Mouse (Mus musculus) bone marrow, adult 2 months (tissue): ENCODE measurements around the gene Mical3. TPM values are rescaled to one million over a fixed set of nuclear protein-coding genes. Genes with fewer than 3 reads are reported as not detected.

Source experiments
- H3K27ac ChIP-seq: fragments of 200-500 bp; 2 replicates; pipeline ENCODE4 v1.5.1; 2012; ENCODE audit warnings: low read depth, mild to moderate bottlenecking, control low read depth, inconsistent platforms, low read length; ENCODE audit not compliant: control insufficient read depth, poor library complexity, insufficient read depth
- H3K4me1 ChIP-seq: fragments of 200-500 bp; 2 replicates; pipeline ENCODE4 v1.6.1; 2011; ENCODE audit warnings: low read length; ENCODE audit not compliant: control insufficient read depth, insufficient read depth
- H3K4me3 ChIP-seq: fragments of 200-500 bp; replicated peaks from 2 replicates; pipeline ENCODE3; 2011; ENCODE audit warnings: mild to moderate bottlenecking, low read depth, low read length, control low read depth; ENCODE audit not compliant: control insufficient read depth
- CTCF ChIP-seq: fragments of 200-500 bp; IDR thresholded peaks from 2 replicates; pipeline ENCODE4 v1.5.1; 2011; ENCODE audit warnings: low read length, control low read depth; ENCODE audit not compliant: control insufficient read depth, insufficient read depth
- POLR2A ChIP-seq: fragments of 200-500 bp; IDR thresholded peaks from 2 replicates; pipeline ENCODE4 v1.6.1; 2011; ENCODE audit warnings: low read depth, mild to moderate bottlenecking, control low read depth, low read length, borderline replicate concordance; ENCODE audit not compliant: control insufficient read depth
- WGBS: fragments of 180-500 bp; shearing (Covaris S2); methylation state at CpG from one replicate; pipeline ENCODE4 v1.1.7; 2018; 5-methylcytosine and 5-hydroxymethylcytosine counted together
- polyA plus RNA-seq: library from polyadenylated mRNA; stranded (reverse); fragments of >200 nt; gene quantifications from 2 replicates; pipeline ENCODE4 v1.2.4, GENCODE M21; 2011; ENCODE audit warnings: low replicate concordance; ENCODE audit not compliant: missing spikeins, insufficient read depth, insufficient read length

Mical3 gene
- polyA plus RNA-seq, 1 experiment = 53.1 TPM

- TF ChIP-seq CTCF (no peak), POLR2A (no peak)
- no peak overlapping the region for H3K4me3 ChIP-seq
- 83% methylated on average over 8 of the region's 8 CpGs for WGBS
- no peaks in the 10 kb centered on the region; the same call in 1 of the 2 replicates for H3K4me1 ChIP-seq
- H3K27ac ChIP-seq = no peak overlapping the region
Measured at GRCm38 (mm10) chr6:121153177-121153576, 22.4 kb upstream of the Mical3 start.

GRCm38 (mm10) chr6:121151732-121152131 is 20.9 kb upstream of the Mical3 start:
- Histone ChIP-seq H3K4me1 (peaks cover 1% of the 10 kb centered on the region), H3K4me3 (no peak overlapping the region), H3K27ac (no peak overlapping the region)
- 78% methylated on average over 6 of the region's 6 CpGs for WGBS
- no peak for TF ChIP-seq CTCF
- no peak for TF ChIP-seq POLR2A

- peaks cover 1% of the 10 kb centered on the region for H3K4me1 ChIP-seq
- TF ChIP-seq POLR2A = no peak
- no peak for TF ChIP-seq CTCF
- WGBS = 88% methylated on average over 8 of the region's 8 CpGs
- no peak overlapping the region for H3K4me3 ChIP-seq
- H3K27ac ChIP-seq = no peak overlapping the region
Measured at GRCm38 (mm10) chr6:121150126-121150525, 19.3 kb upstream of the Mical3 start.

GRCm38 (mm10) chr6:121149420-121149819 is 18.6 kb upstream of the Mical3 start:
- 13% methylated on average over 3 of the region's 3 CpGs for WGBS
- Histone ChIP-seq H3K27ac (no peak overlapping the region), H3K4me1 (peaks cover 1% of the 10 kb centered on the region), H3K4me3 (no peak overlapping the region)
- TF ChIP-seq POLR2A = no peak
- TF ChIP-seq CTCF = no peak

GRCm38 (mm10) chr6:121148360-121148759 is 17.6 kb upstream of the Mical3 start:
- H3K4me1 ChIP-seq = peaks cover 1% of the 10 kb centered on the region
- no peak overlapping the region for H3K4me3 ChIP-seq
- 14% methylated on average over 3 of the region's 3 CpGs for WGBS
- no peak overlapping the region for H3K27ac ChIP-seq
- no peak for TF ChIP-seq POLR2A

- TF ChIP-seq CTCF = no peak
- no peak for TF ChIP-seq POLR2A
- H3K27ac ChIP-seq = no peak overlapping the region
- peaks cover 1% of the 10 kb centered on the region for H3K4me1 ChIP-seq
- 22% methylated on average over 4 of the region's 4 CpGs for WGBS
- H3K4me3 ChIP-seq = no peak overlapping the region
Measured at GRCm38 (mm10) chr6:121146798-121147197, 16.0 kb upstream of the Mical3 start.

GRCm38 (mm10) chr6:121145906-121146305 is 15.1 kb upstream of the Mical3 start:
- TF ChIP-seq POLR2A (no peak), CTCF (no peak)
- H3K4me1 ChIP-seq = peaks cover 1% of the 10 kb centered on the region
- H3K4me3 ChIP-seq = no peak overlapping the region
- H3K27ac ChIP-seq = no peak overlapping the region
- 86% methylated on average over 8 of the region's 8 CpGs for WGBS

GRCm38 (mm10) chr6:121145010-121145604 is 14.3 kb upstream of the Mical3 start:
- no peak for TF ChIP-seq POLR2A
- no peak for TF ChIP-seq CTCF
- H3K27ac ChIP-seq = no peak overlapping the region
- H3K4me1 ChIP-seq = peaks cover 1% of the 10 kb centered on the region
- 82% methylated on average over 13 of the region's 13 CpGs for WGBS
- no peak overlapping the region for H3K4me3 ChIP-seq

GRCm38 (mm10) chr6:121144066-121144465 is 13.3 kb upstream of the Mical3 start:
- 47% methylated on average over 4 of the region's 4 CpGs for WGBS
- Histone ChIP-seq H3K4me1 (peaks cover 1% of the 10 kb centered on the region), H3K27ac (no peak overlapping the region), H3K4me3 (no peak overlapping the region)
- TF ChIP-seq CTCF = no peak
- no peak for TF ChIP-seq POLR2A

GRCm38 (mm10) chr6:121143439-121143838 is 12.6 kb upstream of the Mical3 start:
- 82% methylated on average over 8 of the region's 8 CpGs for WGBS
- Histone ChIP-seq H3K4me1 (peaks cover 1% of the 10 kb centered on the region), H3K27ac (no peak overlapping the region), H3K4me3 (no peak overlapping the region)
- no peak for TF ChIP-seq POLR2A
- TF ChIP-seq CTCF = no peak
